Mouse (Mus musculus) heart, embryonic 15.5 days (tissue): ENCODE measurements around the gene Myh10. TPM values are rescaled to one million over a fixed set of nuclear protein-coding genes. Genes with fewer than 3 reads are reported as not detected.
"Not testable (repeated sequence)": the region's sequence is repeated elsewhere in the genome, so short reads cannot be mapped to it uniquely, and the experiment has no call there.

Source experiments
- ATAC-seq: fragments of 200-750 bp; cut with Nextera tagmentation; replicated peaks from 2 replicates; pipeline ENCODE4 v1.8.0; 2017; ENCODE audit warnings: low read depth, moderate TSS enrichment; ENCODE audit not compliant: insufficient number of reproducible peaks, insufficient read depth, low FRiP score
- H3K27ac ChIP-seq: fragments of 300-500 bp; sonication (generic); 2 replicates; pipeline ENCODE4 v1.5.1; 2015; ENCODE audit warnings: mild to moderate bottlenecking, inconsistent platforms
- H3K27me3 ChIP-seq: fragments of 300-500 bp; sonication (generic); 2 replicates; pipeline ENCODE4 v1.6.1; 2015; ENCODE audit warnings: inconsistent platforms
- H3K36me3 ChIP-seq: fragments of 300-500 bp; sonication (generic); 2 replicates; pipeline ENCODE4 v1.6.1; 2015; ENCODE audit warnings: mild to moderate bottlenecking, inconsistent platforms
- H3K4me1 ChIP-seq: fragments of 300-500 bp; sonication (generic); replicated peaks from 2 replicates; pipeline ENCODE4 v1.6.1; 2015; ENCODE audit warnings: inconsistent platforms
- H3K4me2 ChIP-seq: fragments of 300-500 bp; sonication (generic); 2 replicates; pipeline ENCODE4 v1.6.1; 2015; ENCODE audit warnings: inconsistent platforms, mild to moderate bottlenecking, moderate library complexity
- H3K4me3 ChIP-seq: fragments of 300-500 bp; sonication (generic); 2 replicates; pipeline ENCODE4 v1.5.1; 2015; ENCODE audit warnings: mild to moderate bottlenecking, inconsistent platforms
- H3K9ac ChIP-seq: fragments of 300-500 bp; sonication (generic); 2 replicates; pipeline ENCODE4 v1.6.1; 2015; ENCODE audit warnings: mild to moderate bottlenecking, inconsistent platforms
- H3K9me3 ChIP-seq: fragments of 300-500 bp; sonication (generic); replicated peaks from 2 replicates; pipeline ENCODE4 v1.6.1; 2016; ENCODE audit warnings: inconsistent platforms
- WGBS: fragments of 180-500 bp; shearing (Covaris S2); methylation state at CpG from one replicate; pipeline ENCODE4 v1.1.7; 2015; ENCODE audit warnings: mixed read lengths; 5-methylcytosine and 5-hydroxymethylcytosine counted together
- polyA plus RNA-seq: library from polyadenylated mRNA; unstranded; fragments of >200 nt; fragmentation: Nextera tagmentation; extraction: Ambion mirVana; gene quantifications from 2 replicates; pipeline ENCODE4 v1.2.1, GENCODE M21; 2015

Myh10 gene
- polyA plus RNA-seq, 1 experiment from 2014 or later, result 90.9 TPM

DNA sequence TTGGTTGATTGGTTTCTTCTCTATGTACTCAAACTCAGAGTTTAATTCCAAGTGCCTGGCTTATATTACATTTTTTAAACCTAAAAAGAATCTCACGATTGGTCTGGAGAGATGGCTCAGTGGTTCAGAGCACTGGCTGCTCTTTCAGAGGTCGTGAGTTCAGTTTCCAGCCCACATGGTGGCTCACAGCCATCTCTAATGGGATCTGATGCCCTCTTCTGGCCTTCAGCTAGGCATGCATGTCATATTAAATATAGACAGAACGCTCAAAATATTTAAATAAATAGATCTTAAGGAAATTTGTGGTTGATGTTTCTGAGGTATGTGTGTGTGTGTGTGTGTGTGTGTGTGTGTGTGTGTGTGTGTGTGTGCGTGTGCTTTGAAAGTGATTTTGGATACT is 113.8 kb downstream of the Myh10 start:
- H3K9ac ChIP-seq, result no peak overlapping the region
- H3K4me2 ChIP-seq, result no peak overlapping the region
- WGBS, result 66% methylated on average over 4 of the region's 4 CpGs
- H3K36me3 ChIP-seq, result peaks cover 94% of the 10 kb centered on the region
- no peaks in the 10 kb centered on the region for H3K9me3 ChIP-seq
- H3K4me3 ChIP-seq, result no peak overlapping the region
- no peak overlapping the region for H3K27ac ChIP-seq
- no peaks in the 10 kb centered on the region for H3K27me3 ChIP-seq
- H3K4me1 ChIP-seq, result no peaks in the 10 kb centered on the region
- ATAC-seq, result no peak

DNA sequence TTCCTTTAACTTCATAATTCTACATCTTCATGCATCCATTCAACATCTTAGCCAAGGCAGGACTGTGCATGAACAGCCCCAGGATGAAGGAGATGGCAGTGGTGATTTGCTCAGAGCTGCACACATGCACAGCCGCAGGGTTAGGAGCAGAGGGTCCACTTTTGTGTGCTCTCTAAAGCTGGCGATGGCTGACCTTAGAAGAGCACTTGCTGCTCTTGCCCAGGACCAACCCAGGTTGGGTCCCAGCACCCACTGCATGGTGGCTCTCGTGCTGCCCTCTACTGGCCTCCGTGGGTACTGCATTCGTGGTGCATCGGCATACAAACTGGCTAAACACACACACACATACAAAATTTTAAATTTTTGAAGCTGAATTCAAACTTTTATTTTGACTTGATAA is 116.4 kb downstream of the Myh10 start:
- no peak overlapping the region for H3K4me2 ChIP-seq
- H3K4me1 ChIP-seq, result no peaks in the 10 kb centered on the region
- no peak overlapping the region for H3K4me3 ChIP-seq
- H3K9me3 ChIP-seq, result no peaks in the 10 kb centered on the region
- H3K27ac ChIP-seq, result no peak overlapping the region
- no peak for ATAC-seq
- H3K27me3 ChIP-seq, result no peaks in the 10 kb centered on the region
- no peak overlapping the region for H3K9ac ChIP-seq
- 37% methylated on average over 6 of the region's 6 CpGs for WGBS
- peaks cover 92% of the 10 kb centered on the region for H3K36me3 ChIP-seq

DNA sequence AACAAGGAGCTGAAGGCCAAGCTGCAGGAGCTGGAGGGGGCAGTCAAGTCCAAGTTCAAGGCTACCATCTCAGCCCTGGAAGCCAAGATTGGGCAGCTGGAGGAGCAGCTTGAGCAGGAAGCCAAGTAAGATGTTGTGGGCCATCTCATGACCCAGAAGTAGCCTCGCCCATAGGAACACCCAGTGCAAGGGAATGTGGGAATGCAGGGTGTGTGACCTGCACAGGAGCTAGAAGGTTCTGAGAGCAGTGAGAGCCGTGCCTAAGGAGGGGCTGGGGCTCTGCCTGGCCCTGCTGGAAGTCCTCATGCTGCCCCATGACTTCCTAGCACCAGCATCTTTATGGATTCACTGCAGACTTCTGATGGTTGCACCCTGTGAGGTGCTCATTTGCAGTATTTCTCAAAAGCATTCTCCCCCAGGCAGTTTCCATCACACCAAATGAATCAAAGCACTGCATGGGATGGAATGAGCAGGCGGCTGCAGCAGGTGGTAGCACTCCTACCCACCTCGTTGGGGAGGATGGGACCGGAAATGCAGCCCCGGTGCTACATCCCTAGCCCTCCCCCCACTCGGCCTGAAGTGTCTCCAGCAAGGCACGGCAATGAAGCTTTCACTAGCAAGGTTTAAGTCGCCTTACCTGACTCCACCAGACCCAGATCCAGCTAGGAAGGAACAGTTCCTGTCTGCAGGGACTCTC is 120.7 kb downstream of the Myh10 start:
- H3K36me3 ChIP-seq, result peaks cover 92% of the 10 kb centered on the region
- H3K27me3 ChIP-seq, result no peaks in the 10 kb centered on the region
- no peak overlapping the region for H3K4me3 ChIP-seq
- no peaks in the 10 kb centered on the region for H3K9me3 ChIP-seq
- no peaks in the 10 kb centered on the region for H3K4me1 ChIP-seq
- no peak overlapping the region for H3K27ac ChIP-seq
- no peak for ATAC-seq
- 83% methylated on average over 9 of the region's 9 CpGs for WGBS
- H3K4me2 ChIP-seq, result no peak overlapping the region
- H3K9ac ChIP-seq, result no peak overlapping the region

DNA sequence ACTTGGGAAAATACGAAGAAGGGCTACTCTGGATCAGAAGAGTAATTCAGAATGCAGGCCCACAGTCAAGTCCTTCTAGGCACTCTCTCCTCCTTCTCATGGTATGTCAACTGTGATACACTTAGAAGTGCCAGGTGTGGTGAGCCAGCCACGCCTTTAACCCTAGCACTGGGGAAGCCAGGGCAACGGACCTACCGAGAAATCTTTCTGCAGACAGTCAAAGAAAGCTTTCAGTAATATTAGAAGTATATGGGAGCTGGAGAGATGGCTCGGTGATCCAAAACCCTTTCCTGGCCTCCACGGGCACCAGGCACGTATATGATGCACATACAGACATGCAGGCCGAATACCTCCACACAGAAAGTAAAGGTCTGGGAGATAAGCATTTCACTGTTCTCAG is 127.1 kb downstream of the Myh10 start:
- no peaks in the 10 kb centered on the region for H3K27me3 ChIP-seq
- no peak overlapping the region for H3K4me2 ChIP-seq
- peaks cover 4% of the 10 kb centered on the region; the same call in 1 of the 2 replicates for H3K4me1 ChIP-seq
- H3K9ac ChIP-seq, result no peak overlapping the region
- no peaks in the 10 kb centered on the region for H3K9me3 ChIP-seq
- peaks cover 76% of the 10 kb centered on the region for H3K36me3 ChIP-seq
- H3K4me3 ChIP-seq, result no peak overlapping the region
- 85% methylated on average over 8 of the region's 8 CpGs for WGBS
- no peak for ATAC-seq
- no peak overlapping the region for H3K27ac ChIP-seq

DNA sequence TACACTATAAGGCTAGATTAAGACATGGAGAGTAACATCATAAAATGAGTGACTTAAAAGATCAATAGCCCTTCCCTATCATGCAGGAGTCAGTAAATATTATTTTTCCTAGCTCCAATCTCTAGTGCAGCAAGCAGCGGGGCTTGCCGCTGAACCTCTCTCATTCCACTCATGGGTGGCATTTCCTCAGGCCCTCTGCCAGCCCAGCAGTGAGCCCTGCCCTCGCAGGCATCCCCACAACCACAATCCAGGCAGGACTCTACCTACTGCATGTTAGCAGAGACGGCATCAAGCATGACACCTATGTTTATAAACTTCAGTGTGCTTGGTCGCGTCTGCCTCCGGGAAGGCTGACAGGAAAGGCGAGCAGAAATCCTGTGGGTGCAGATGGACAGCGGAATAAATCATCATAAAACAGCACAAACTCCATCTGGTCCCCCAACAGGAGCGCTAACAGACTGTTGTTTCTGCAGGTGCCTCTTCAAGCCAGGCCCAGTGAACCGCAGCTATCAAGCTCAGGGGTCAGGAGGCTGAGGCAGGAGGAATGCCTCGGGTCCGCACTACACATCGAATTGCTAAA is 128.0 kb downstream of the Myh10 start:
- no peak for ATAC-seq
- peaks cover 70% of the 10 kb centered on the region for H3K36me3 ChIP-seq
- H3K4me1 ChIP-seq, result peaks cover 4% of the 10 kb centered on the region; the same call in 1 of the 2 replicates
- 88% methylated on average over 14 of the region's 14 CpGs for WGBS
- H3K27ac ChIP-seq, result no peak overlapping the region
- H3K4me3 ChIP-seq, result no peak overlapping the region
- H3K27me3 ChIP-seq, result no peaks in the 10 kb centered on the region
- no peak overlapping the region for H3K4me2 ChIP-seq
- H3K9me3 ChIP-seq, result no peaks in the 10 kb centered on the region
- no peak overlapping the region for H3K9ac ChIP-seq

GRCm38 (mm10) chr11:68822326-68822725 is 131.0 kb downstream of the Myh10 start:
- H3K9me3 ChIP-seq, result no peaks in the 10 kb centered on the region
- no peaks in the 10 kb centered on the region for H3K27me3 ChIP-seq
- no peak overlapping the region for H3K4me2 ChIP-seq
- H3K4me1 ChIP-seq, result peaks cover 9% of the 10 kb centered on the region; the same call in 1 of the 2 replicates
- H3K9ac ChIP-seq, result no peak overlapping the region
- WGBS, result 80% methylated on average over 15 of the region's 15 CpGs
- peaks cover 61% of the 10 kb centered on the region for H3K36me3 ChIP-seq
- no peak overlapping the region for H3K27ac ChIP-seq
- ATAC-seq, result no peak
- H3K4me3 ChIP-seq, result no peak overlapping the region

DNA sequence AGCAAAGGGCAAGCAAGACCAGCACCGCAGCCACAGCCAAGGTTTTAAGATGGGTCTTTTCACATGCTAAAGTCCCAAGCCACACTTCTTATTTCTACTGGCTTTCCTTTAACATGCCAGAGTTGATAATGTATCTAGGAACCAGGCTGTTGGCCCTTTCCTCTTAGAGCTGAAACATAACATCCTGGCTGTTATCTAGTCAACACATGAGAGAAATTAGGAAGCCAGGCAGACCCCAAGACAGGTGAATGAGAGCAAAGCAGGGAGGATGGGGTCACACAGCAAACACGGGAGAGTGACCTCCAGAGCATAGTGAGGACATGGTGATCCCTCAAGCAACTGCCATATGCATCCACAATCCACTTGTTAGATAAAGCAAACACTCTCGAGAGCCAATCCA is 135.4 kb downstream of the Myh10 start:
- no peak overlapping the region for H3K4me3 ChIP-seq
- H3K4me2 ChIP-seq, result no peak overlapping the region
- no peak overlapping the region for H3K9ac ChIP-seq
- H3K36me3 ChIP-seq, result peaks cover 53% of the 10 kb centered on the region
- WGBS, result 53% methylated on average over 3 of the region's 3 CpGs
- peaks cover 9% of the 10 kb centered on the region; the same call in 1 of the 2 replicates for H3K4me1 ChIP-seq
- no peak for ATAC-seq
- H3K27ac ChIP-seq, result no peak overlapping the region
- no peaks in the 10 kb centered on the region for H3K27me3 ChIP-seq
- no peaks in the 10 kb centered on the region for H3K9me3 ChIP-seq

DNA sequence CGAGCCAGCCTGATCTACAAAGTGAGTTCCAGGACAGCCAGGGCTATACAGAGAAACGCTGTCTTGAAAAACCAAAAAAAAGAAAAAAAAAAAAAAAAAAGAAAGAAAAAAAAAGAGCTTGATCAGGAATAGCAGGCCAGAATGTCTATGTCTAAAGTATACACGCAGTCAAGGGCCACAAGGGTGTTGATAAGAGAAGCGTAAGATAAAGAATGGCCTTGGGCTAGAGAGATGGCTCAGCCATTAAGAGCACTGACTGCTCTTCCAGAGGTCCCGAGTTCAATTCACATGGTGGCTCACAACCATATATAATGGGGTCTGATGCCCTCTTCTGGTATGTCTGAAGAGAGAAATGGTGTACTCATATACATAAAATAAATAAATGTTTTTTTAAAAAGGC is 140.2 kb downstream of the Myh10 start:
- not testable (repeated sequence) for H3K27me3 ChIP-seq, H3K9me3 ChIP-seq, H3K4me3 ChIP-seq, H3K9ac ChIP-seq, ATAC-seq, H3K4me2 ChIP-seq, H3K27ac ChIP-seq, H3K4me1 ChIP-seq
- 83% methylated on average over 5 of the region's 5 CpGs for WGBS
- H3K36me3 ChIP-seq, result peaks cover 65% of the 10 kb centered on the region

DNA sequence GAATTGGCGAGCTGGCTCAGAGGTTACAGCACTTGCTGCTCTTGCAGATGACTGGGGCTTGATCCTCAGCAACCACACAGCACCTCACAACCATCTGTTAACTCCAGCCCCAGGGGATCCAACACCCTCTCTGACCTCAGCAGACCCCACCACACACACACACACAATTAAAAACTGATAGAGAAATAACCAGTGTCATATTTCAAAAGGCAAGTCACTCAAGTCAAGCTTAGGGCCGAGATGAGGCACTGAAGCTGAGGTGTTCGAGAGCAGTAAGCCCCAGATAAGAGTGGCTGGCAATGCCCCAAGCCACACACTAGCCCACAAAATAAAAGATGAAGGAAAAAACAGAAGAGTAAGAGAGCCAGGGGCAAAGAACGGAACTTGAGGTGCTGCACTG is 141.4 kb downstream of the Myh10 start:
- Histone ChIP-seq H3K9ac (no peak overlapping the region), H3K27ac (no peak overlapping the region), H3K4me1 (no peaks in the 10 kb centered on the region; the same call in 1 of the 2 replicates), H3K9me3 (no peaks in the 10 kb centered on the region), H3K4me3 (no peak overlapping the region), H3K36me3 (peaks cover 70% of the 10 kb centered on the region), H3K27me3 (no peaks in the 10 kb centered on the region), H3K4me2 (no peak overlapping the region)
- WGBS, result 43% methylated on average over 4 of the region's 4 CpGs
- no peak for ATAC-seq

DNA sequence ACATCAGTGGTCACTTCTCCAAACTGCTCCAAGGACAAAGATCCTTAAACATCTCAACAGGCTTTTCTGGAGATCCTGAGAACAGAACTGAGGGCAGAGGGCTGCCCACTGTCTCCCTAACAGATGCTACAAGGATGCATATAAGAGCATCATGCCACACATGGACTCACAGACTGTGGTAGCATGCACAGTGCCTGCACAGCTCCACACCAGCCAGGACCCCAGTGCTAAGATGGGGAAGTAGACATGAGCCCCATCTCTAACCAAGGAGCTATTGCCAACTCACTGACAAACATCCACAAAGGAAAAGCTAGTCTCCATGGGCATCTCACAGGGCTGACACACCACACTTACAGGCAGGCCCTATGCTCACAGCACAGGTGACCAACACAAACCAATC is 142.2 kb downstream of the Myh10 start:
- ATAC-seq, result no peak
- Histone ChIP-seq H3K4me2 (no peak overlapping the region), H3K4me1 (no peaks in the 10 kb centered on the region; the same call in 1 of the 2 replicates), H3K4me3 (no peak overlapping the region), H3K9me3 (no peaks in the 10 kb centered on the region), H3K27ac (no peak overlapping the region), H3K9ac (no peak overlapping the region), H3K27me3 (no peaks in the 10 kb centered on the region), H3K36me3 (peaks cover 68% of the 10 kb centered on the region)

GRCm38 (mm10) chr11:68835034-68835433 is 143.7 kb downstream of the Myh10 start:
- Histone ChIP-seq H3K9me3 (no peaks in the 10 kb centered on the region), H3K4me1 (no peaks in the 10 kb centered on the region; the same call in 1 of the 2 replicates), H3K4me2 (no peak overlapping the region), H3K27ac (no peak overlapping the region), H3K36me3 (peaks cover 80% of the 10 kb centered on the region), H3K27me3 (no peaks in the 10 kb centered on the region), H3K4me3 (no peak overlapping the region), H3K9ac (no peak overlapping the region)
- ATAC-seq, result no peak
- WGBS, result 84% methylated on average over 3 of the region's 3 CpGs

DNA sequence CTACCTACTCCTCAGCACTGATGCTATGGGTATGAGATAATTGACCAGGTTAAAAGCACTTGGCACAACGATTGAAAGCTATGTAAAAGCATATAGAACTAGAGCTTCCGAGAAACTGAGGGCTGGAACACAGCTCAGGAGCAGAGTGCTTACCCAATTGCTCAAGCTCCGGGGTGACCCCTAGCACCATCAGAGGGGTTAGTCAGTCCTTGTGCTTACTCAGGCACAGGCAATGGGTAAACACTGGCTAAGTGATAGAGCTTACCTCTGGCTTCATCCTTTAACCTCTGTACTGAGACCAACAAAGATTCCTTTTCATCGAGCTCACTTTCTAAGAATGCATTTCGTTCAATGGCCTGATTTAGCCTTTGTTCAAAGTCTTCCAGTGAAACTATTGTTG is 148.2 kb downstream of the Myh10 start:
- H3K36me3 ChIP-seq, result peaks cover 72% of the 10 kb centered on the region
- no peak overlapping the region for H3K27ac ChIP-seq
- no peak overlapping the region for H3K4me3 ChIP-seq
- H3K9me3 ChIP-seq, result no peaks in the 10 kb centered on the region
- H3K4me2 ChIP-seq, result no peak overlapping the region
- 88% methylated on average over 5 of the region's 5 CpGs for WGBS
- H3K27me3 ChIP-seq, result no peaks in the 10 kb centered on the region
- ATAC-seq, result no peak
- H3K4me1 ChIP-seq, result no peaks in the 10 kb centered on the region
- no peak overlapping the region for H3K9ac ChIP-seq
